Mouse (Mus musculus) intestine, embryonic 14.5 days (tissue): ENCODE results near the gene Emc8. TPM values are rescaled to one million over a fixed set of nuclear protein-coding genes. Genes with fewer than 3 reads are reported as not detected.

ENCODE experiments used
- ATAC-seq: fragments of 200-750 bp; cut with Nextera tagmentation; replicated peaks from 2 replicates; pipeline ENCODE4 v1.8.0; 2017; ENCODE audit warnings: low read depth, moderate number of reproducible peaks, moderate TSS enrichment, moderate library complexity; ENCODE audit not compliant: low FRiP score, low TSS enrichment
- DNase-seq: peaks from one replicate; pipeline ENCODE4 v3.0.0-alpha.2; 2018; ENCODE audit warnings: low spot score
- H3K27ac ChIP-seq: fragments of 300-500 bp; sonication (generic); 2 replicates; pipeline ENCODE4 v1.5.1; 2014; ENCODE audit warnings: low read depth, mild to moderate bottlenecking, control low read depth
- H3K27me3 ChIP-seq: fragments of 300-500 bp; sonication (generic); replicated peaks from 2 replicates; pipeline ENCODE4 v1.6.1; 2014; ENCODE audit warnings: low read length, control low read depth; ENCODE audit not compliant: control insufficient read depth, insufficient read depth
- H3K36me3 ChIP-seq: fragments of 300-500 bp; sonication (generic); 2 replicates; pipeline ENCODE4 v1.6.1; 2014; ENCODE audit warnings: low read length, control low read depth; ENCODE audit not compliant: control insufficient read depth, insufficient read depth
- H3K4me1 ChIP-seq: fragments of 300-500 bp; sonication (generic); replicated peaks from 2 replicates; pipeline ENCODE4 v1.6.1; 2014; ENCODE audit warnings: low read length, control low read depth, mixed read lengths; ENCODE audit not compliant: control insufficient read depth, insufficient read depth
- H3K4me2 ChIP-seq: fragments of 300-500 bp; sonication (generic); 2 replicates; pipeline ENCODE4 v1.6.1; 2014; ENCODE audit warnings: low read length
- H3K4me3 ChIP-seq: fragments of 300-500 bp; sonication (generic); 2 replicates; pipeline ENCODE4 v1.5.1; 2014; ENCODE audit warnings: low read depth, low read length, control low read depth, mixed read lengths
- H3K9ac ChIP-seq: fragments of 300-500 bp; sonication (generic); 2 replicates; pipeline ENCODE4 v1.6.1; 2014; ENCODE audit warnings: mild to moderate bottlenecking, low read length
- H3K9me3 ChIP-seq: fragments of 300-500 bp; sonication (generic); 2 replicates; pipeline ENCODE4 v1.6.1; 2016; ENCODE audit warnings: low read length, control low read depth; ENCODE audit not compliant: control insufficient read depth
- WGBS: fragments of 180-500 bp; shearing (Covaris S2); extraction: QIAGEN DNeasy Blood & Tissue Kit; methylation state at CpG from one replicate; pipeline ENCODE4 v1.1.7; 2014; 5-methylcytosine and 5-hydroxymethylcytosine counted together
- polyA plus RNA-seq: library from polyadenylated mRNA; unstranded; fragments of >200 nt; fragmentation: Nextera tagmentation; extraction: Ambion mirVana; gene quantifications from 2 replicates; pipeline ENCODE4 v1.2.1, GENCODE M21; 2014

The Emc8 gene
- polyA plus RNA-seq, 1 experiment from 2014 or later = 294 TPM

- Histone ChIP-seq H3K4me3 (peak within 1 kb of the TSS; percentile 99), H3K9ac (peak within 1 kb of the TSS; percentile 96), H3K4me2 (peak within 1 kb of the TSS; percentile 89), H3K27ac (peak within 1 kb of the TSS; percentile 84), H3K9me3 (no peaks in the 10 kb centered on the region), H3K27me3 (no peaks in the 10 kb centered on the region), H3K36me3 (peaks cover 35% of the 10 kb centered on the region), H3K4me1 (peaks cover 24% of the 10 kb centered on the region)
- DNase-seq = peak; percentile 95
- peak; percentile 95 for ATAC-seq
- under 1% methylated on average over 82 of the region's 105 CpGs for WGBS
Observed at GRCm38 (mm10) chr8:120667561-120668373, 606 bp downstream of the Emc8 start, which contains the start of the genes Gm27021 and Cox4i1. Gm27021 (minus strand) TSS chr8:120668079. Cox4i1 (plus strand) TSS chr8:120668222.

DNA sequence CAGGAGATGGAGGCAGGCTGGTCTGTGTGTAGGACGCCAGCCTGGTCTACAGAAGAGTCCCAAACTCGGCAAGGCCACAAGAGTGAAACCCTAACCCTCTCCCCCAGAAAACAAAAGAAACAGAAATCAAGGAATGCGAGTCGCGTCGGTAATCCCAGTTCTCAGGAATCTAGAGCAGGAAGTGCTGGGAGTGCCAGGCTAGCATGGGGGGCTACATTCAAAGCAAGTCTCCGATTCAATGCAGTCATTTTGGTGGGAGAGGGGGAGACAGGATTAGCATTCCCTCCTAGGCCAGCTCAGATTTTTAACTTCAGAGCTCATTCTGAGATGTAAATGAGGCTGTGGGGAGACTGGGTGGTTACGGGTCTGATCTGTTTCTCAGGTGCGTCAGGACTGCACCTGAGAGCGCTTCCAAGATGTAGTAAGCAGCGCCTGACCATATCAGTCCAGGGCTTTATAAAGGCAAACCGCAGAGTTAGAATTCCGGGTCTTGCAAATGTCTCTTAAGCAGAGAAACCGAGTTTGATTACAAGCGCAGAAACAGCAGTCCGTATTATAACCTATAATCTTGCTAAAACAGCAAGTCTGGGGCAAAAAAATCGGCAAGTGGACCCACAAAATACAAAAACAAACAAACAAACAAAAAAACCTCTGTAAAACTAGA, 1.4 kb downstream of the Emc8 start:
- 4% methylated on average over 17 of the region's 17 CpGs for WGBS
- no peak for ATAC-seq

GRCm38 (mm10) chr8:120665726-120666455, 2.5 kb downstream of the Emc8 start:
- Histone ChIP-seq H3K4me2 (peak overlapping the region; percentile 89), H3K4me1 (peaks cover 24% of the 10 kb centered on the region), H3K27me3 (no peaks in the 10 kb centered on the region), H3K36me3 (peaks cover 16% of the 10 kb centered on the region; the same call in 1 of the 2 replicates), H3K9me3 (no peaks in the 10 kb centered on the region), H3K27ac (no peak overlapping the region), H3K4me3 (no peak overlapping the region), H3K9ac (no peak overlapping the region)
- no peak for DNase-seq
- 83% methylated on average over 3 of the region's 3 CpGs for WGBS
- no peak for ATAC-seq

More for the DNA sequence above, 1.4 kb downstream of the Emc8 start:
- Histone ChIP-seq H3K4me1 (peaks cover 24% of the 10 kb centered on the region), H3K36me3 (peaks cover 27% of the 10 kb centered on the region), H3K9me3 (no peaks in the 10 kb centered on the region), H3K4me2 (peak overlapping the region; percentile 89), H3K27ac (0 out of 2 replicates have a peak overlapping the region, but pooled peaks have one; percentile 84), H3K27me3 (no peaks in the 10 kb centered on the region), H3K9ac (peak overlapping the region; percentile 96), H3K4me3 (peak overlapping the region; percentile 99)
- DNase-seq = no peak

GRCm38 (mm10) chr8:120664566-120664965, 3.8 kb downstream of the Emc8 start:
- Histone ChIP-seq H3K4me2 (no peak overlapping the region), H3K9me3 (no peaks in the 10 kb centered on the region), H3K27ac (no peak overlapping the region), H3K4me1 (peaks cover 24% of the 10 kb centered on the region), H3K4me3 (no peak overlapping the region), H3K9ac (no peak overlapping the region), H3K27me3 (no peaks in the 10 kb centered on the region), H3K36me3 (peaks cover 12% of the 10 kb centered on the region; the same call in 1 of the 2 replicates)
- DNase-seq (no peak), ATAC-seq (no peak)
- 81% methylated on average over 6 of the region's 6 CpGs for WGBS

DNA sequence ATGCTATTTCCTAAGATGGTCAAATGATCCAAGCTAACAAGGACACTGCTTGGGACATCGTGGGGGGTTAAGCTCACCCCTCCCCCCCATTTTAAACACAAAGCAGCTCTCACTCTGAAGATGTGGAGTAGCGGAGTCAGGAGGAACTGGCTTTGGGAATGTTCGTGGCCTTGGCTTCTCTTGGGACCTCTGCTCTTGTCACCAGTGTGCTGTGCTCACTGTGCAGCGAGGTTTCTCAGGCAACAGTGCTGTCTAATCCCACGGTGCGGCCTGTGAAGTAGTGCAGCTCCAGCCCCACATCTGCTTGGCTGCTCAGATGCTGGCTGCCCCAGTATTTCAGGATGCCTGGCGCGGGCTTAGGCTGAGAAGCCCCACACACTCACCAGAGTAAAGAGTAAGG, 11.0 kb downstream of the Emc8 start:
- Histone ChIP-seq H3K4me2 (no peak overlapping the region), H3K27ac (no peak overlapping the region), H3K9ac (no peak overlapping the region), H3K4me3 (no peak overlapping the region), H3K27me3 (no peaks in the 10 kb centered on the region), H3K9me3 (no peaks in the 10 kb centered on the region), H3K36me3 (peaks cover 70% of the 10 kb centered on the region), H3K4me1 (no peaks in the 10 kb centered on the region)
- ATAC-seq (no peak), DNase-seq (no peak)
- WGBS = 85% methylated on average over 8 of the region's 8 CpGs

GRCm38 (mm10) chr8:120656322-120657052, 11.9 kb downstream of the Emc8 start:
- Histone ChIP-seq H3K9ac (no peak overlapping the region), H3K4me2 (no peak overlapping the region), H3K27me3 (no peaks in the 10 kb centered on the region), H3K4me3 (no peak overlapping the region), H3K36me3 (peaks cover 70% of the 10 kb centered on the region), H3K9me3 (no peaks in the 10 kb centered on the region), H3K27ac (no peak overlapping the region), H3K4me1 (no peaks in the 10 kb centered on the region)
- WGBS = 93% methylated on average over 7 of the region's 7 CpGs
- DNase-seq = no peak
- no peak for ATAC-seq

DNA sequence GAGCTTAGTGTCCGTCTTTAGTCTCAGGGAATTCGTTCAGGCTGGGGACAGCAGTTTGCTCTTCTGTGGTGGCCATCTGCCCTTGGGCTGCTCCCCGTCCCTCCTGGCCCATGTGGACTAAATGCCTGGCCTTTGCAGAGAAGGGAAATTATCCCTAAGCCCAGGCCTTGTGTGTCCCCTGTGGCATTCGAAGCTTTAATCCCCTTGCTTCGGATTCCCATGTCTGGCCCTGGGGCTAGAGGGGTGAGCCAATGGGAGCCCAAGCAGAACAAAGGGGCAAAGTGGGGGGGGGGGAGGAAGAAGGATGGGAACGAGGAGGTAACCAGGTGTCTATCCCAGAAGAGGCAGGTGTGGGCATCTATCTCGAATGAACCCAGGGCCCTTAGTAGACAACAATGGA, 20.8 kb downstream of the Emc8 start, which contains the start of gene 1190005I06Rik:
Gene 1190005I06Rik (minus strand): TSS at position 101 of the 400 bp plus-strand sequence.
- H3K9ac ChIP-seq = no peak within 1 kb of the TSS
- DNase-seq (no peak), ATAC-seq (no peak)
- no peaks in the 10 kb centered on the region for H3K9me3 ChIP-seq
- WGBS = 66% methylated on average over 7 of the region's 7 CpGs
- no peak within 1 kb of the TSS for H3K4me2 ChIP-seq
- no peaks in the 10 kb centered on the region for H3K27me3 ChIP-seq
- H3K36me3 ChIP-seq = no peaks in the 10 kb centered on the region
- no peak within 1 kb of the TSS for H3K27ac ChIP-seq
- H3K4me3 ChIP-seq = no peak within 1 kb of the TSS
- no peaks in the 10 kb centered on the region for H3K4me1 ChIP-seq

GRCm38 (mm10) chr8:120644663-120645062, 23.7 kb downstream of the Emc8 start:
- H3K4me2 ChIP-seq = no peak overlapping the region

More at GRCm38 (mm10) chr8:120644663-120645062, 23.7 kb downstream of the Emc8 start:
- H3K4me1 ChIP-seq = no peaks in the 10 kb centered on the region
- 78% methylated on average over 7 of the region's 7 CpGs for WGBS
- H3K4me3 ChIP-seq = no peak overlapping the region
- H3K27ac ChIP-seq = no peak overlapping the region
- no peak for DNase-seq
- no peaks in the 10 kb centered on the region for H3K36me3 ChIP-seq
- no peaks in the 10 kb centered on the region for H3K9me3 ChIP-seq
- ATAC-seq = no peak
- H3K27me3 ChIP-seq = no peaks in the 10 kb centered on the region
- no peak overlapping the region for H3K9ac ChIP-seq
